Mouse (Mus musculus): ENCODE results near the gene Ush2a.
A peak's percentile ranks its signal among the peaks of the same experiment; 100 is the strongest.

The Ush2a gene

GRCm38 (mm10) chr1:188551802-188552201 is 290.0 kb downstream of the Ush2a start:
- peak; percentile 53 for DNase-seq

- peak; percentile 68 for DNase-seq
Measured at GRCm38 (mm10) chr1:188558911-188559310, 297.1 kb downstream of the Ush2a start.

- peak; percentile 60 for DNase-seq
Measured at GRCm38 (mm10) chr1:188566229-188566628, 304.4 kb downstream of the Ush2a start.

GRCm38 (mm10) chr1:188567486-188567885 is 305.7 kb downstream of the Ush2a start:
- peak; percentile 43 for DNase-seq

GRCm38 (mm10) chr1:188568295-188568961 is 306.6 kb downstream of the Ush2a start:
- DNase-seq: no peak

GRCm38 (mm10) chr1:188576246-188576747 is 314.5 kb downstream of the Ush2a start:
- peak; percentile 42 for DNase-seq

- DNase-seq: peak; percentile 73
Measured at GRCm38 (mm10) chr1:188577376-188577775, 315.6 kb downstream of the Ush2a start.

GRCm38 (mm10) chr1:188581136-188581535 is 319.3 kb downstream of the Ush2a start:
- peak; percentile 44 for DNase-seq

GRCm38 (mm10) chr1:188595251-188595650 is 333.4 kb downstream of the Ush2a start:
- peak; percentile 27 for DNase-seq

GRCm38 (mm10) chr1:188598052-188598451 is 336.2 kb downstream of the Ush2a start:
- peak; percentile 30 for DNase-seq

GRCm38 (mm10) chr1:188599134-188599533 is 337.3 kb downstream of the Ush2a start:
- DNase-seq: peak; percentile 42

GRCm38 (mm10) chr1:188606450-188606849 is 344.6 kb downstream of the Ush2a start:
- peak; percentile 46 for DNase-seq

GRCm38 (mm10) chr1:188616547-188616946 is 354.7 kb downstream of the Ush2a start:
- DNase-seq: peak; percentile 71

GRCm38 (mm10) chr1:188633736-188634135 is 371.9 kb downstream of the Ush2a start:
- DNase-seq: peak; percentile 25

- peak; percentile 50 for DNase-seq
Measured at GRCm38 (mm10) chr1:188639666-188640065, 377.8 kb downstream of the Ush2a start.

- DNase-seq: peak; percentile 40
Measured at GRCm38 (mm10) chr1:188643156-188643555, 381.3 kb downstream of the Ush2a start.

GRCm38 (mm10) chr1:188653001-188653400 is 391.2 kb downstream of the Ush2a start:
- DNase-seq: peak; percentile 49

- peak; percentile 51 for DNase-seq
Measured at GRCm38 (mm10) chr1:188656121-188656520, 394.3 kb downstream of the Ush2a start.

- peak; percentile 87 for DNase-seq
Measured at GRCm38 (mm10) chr1:188659159-188659558, 397.3 kb downstream of the Ush2a start.

- DNase-seq: peak; percentile 85
Measured at GRCm38 (mm10) chr1:188660339-188660738, 398.5 kb downstream of the Ush2a start.

GRCm38 (mm10) chr1:188660882-188661281 is 399.1 kb downstream of the Ush2a start:
- peak; percentile 96 for DNase-seq

GRCm38 (mm10) chr1:188667460-188667859 is 405.6 kb downstream of the Ush2a start:
- peak; percentile 28 for DNase-seq

GRCm38 (mm10) chr1:188668513-188668912 is 406.7 kb downstream of the Ush2a start:
- peak; percentile 59 for DNase-seq

GRCm38 (mm10) chr1:188672871-188673270 is 411.0 kb downstream of the Ush2a start:
- DNase-seq: peak; percentile 53

Measured in heart, adult 11 months (tissue).